Mouse (Mus musculus) C2C12 (cell line): ENCODE data around the gene Gm43738.

Source experiments
- CTCF ChIP-seq: IDR thresholded peaks from one replicate; pipeline ENCODE4 v1.5.1; 2011; ENCODE audit not compliant: control insufficient read depth, insufficient read depth, insufficient read length
- MYOD1 ChIP-seq: IDR thresholded peaks from one replicate; pipeline ENCODE4 v1.6.1; 2011; ENCODE audit warnings: low read depth; ENCODE audit not compliant: control insufficient read depth, insufficient read length

GRCm38 (mm10) chr3:89135958-89136357 is 35.1 kb upstream of the Gm43738 start, which contains the start of gene Pklr:
- TF ChIP-seq CTCF (no peak), MYOD1 (no peak)
